ENCODE assay signal across 8 mouse cellular contexts in the genomic region with DNA sequence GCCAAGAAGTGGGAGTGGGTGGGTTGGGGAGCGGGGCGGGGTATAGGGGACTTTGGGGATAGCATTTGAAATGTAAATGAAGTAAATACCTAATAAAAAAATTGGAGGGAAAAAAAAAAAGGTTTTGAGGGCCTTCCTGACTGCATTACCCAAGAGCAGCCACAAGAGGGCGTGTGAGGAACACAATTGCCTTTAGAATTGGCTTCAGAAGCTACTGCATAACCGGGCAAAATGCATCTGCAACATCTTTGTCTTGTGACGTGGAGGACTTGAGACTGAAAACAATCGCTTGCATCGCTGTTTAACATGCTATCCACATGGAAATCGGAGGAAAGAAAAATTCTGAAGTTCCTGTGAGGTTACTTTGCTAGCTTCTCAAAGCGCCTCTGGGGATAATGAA.
DNase-seq lines count a peak whose midpoint lies in the region; ATAC-seq and TF ChIP-seq lines count a peak whose summit lies in the region.

No protein-coding gene starts in this region.

- no peaks in the 10 kb centered on the region for H3K79me2 ChIP-seq in liver, adult 2 months (ENCODE audit: control insufficient read depth, insufficient read depth, low read length)

- no peak overlapping the region for H3K27ac ChIP-seq in liver, embryonic 12.5 days
- H3K27ac ChIP-seq in forebrain, embryonic 13.5 days: no peak overlapping the region
- no peak overlapping the region for H3K27ac ChIP-seq in liver, adult 2 months (replicated peaks; ENCODE audit: insufficient read depth, low read depth, low read length)

- no peak overlapping the region for H3K9ac ChIP-seq in liver, embryonic 12.5 days
- peak overlapping the region; percentile 48; the same call in 1 of the 2 replicates for H3K9ac ChIP-seq in forebrain, embryonic 13.5 days
- H3K9ac ChIP-seq in liver, adult 2 months (ENCODE audit: low read depth, low read length): no peak overlapping the region

- H3K27me3 ChIP-seq in liver, embryonic 12.5 days (replicated peaks): no peaks in the 10 kb centered on the region
- no peaks in the 10 kb centered on the region for H3K27me3 ChIP-seq in forebrain, embryonic 13.5 days
- H3K27me3 ChIP-seq in liver, adult 2 months (ENCODE audit: control insufficient read depth, insufficient read depth, low read length): no peaks in the 10 kb centered on the region

- H3K36me3 ChIP-seq in liver, embryonic 12.5 days: no peaks in the 10 kb centered on the region
- H3K36me3 ChIP-seq in forebrain, embryonic 13.5 days (ENCODE audit: poor library complexity, severe bottlenecking): no peaks in the 10 kb centered on the region
- H3K36me3 ChIP-seq in liver, adult 2 months (ENCODE audit: control insufficient read depth, insufficient read depth, low read length): no peaks in the 10 kb centered on the region

- 13% methylated on average over 9 of the region's 9 CpGs for WGBS in liver, embryonic 12.5 days (ENCODE audit: insufficient replicate concordance)
- 12% methylated on average over 9 of the region's 9 CpGs for WGBS in forebrain, embryonic 13.5 days
- WGBS in liver, adult 2 months: 15% methylated on average over 9 of the region's 9 CpGs

- no peak overlapping the region for H3K4me2 ChIP-seq in liver, embryonic 12.5 days
- peak overlapping the region; percentile 52 for H3K4me2 ChIP-seq in forebrain, embryonic 13.5 days

- peak; percentile 60 for TF ChIP-seq CTCF in liver, adult 2 months (IDR thresholded peaks at IDR 0.05; ENCODE audit: low read depth, low read length)

- H3K4me1 ChIP-seq in liver, embryonic 12.5 days: no peaks in the 10 kb centered on the region
- H3K4me1 ChIP-seq in forebrain, embryonic 13.5 days: no peaks in the 10 kb centered on the region
- H3K4me1 ChIP-seq in liver, adult 2 months (ENCODE audit: control insufficient read depth, insufficient read depth, low read length): no peaks in the 10 kb centered on the region

- no peaks in the 10 kb centered on the region for H3K9me3 ChIP-seq in liver, embryonic 12.5 days (replicated peaks)
- no peaks in the 10 kb centered on the region for H3K9me3 ChIP-seq in forebrain, embryonic 13.5 days (replicated peaks)

- no peak for TF ChIP-seq POLR2A in liver, adult 2 months (IDR thresholded peaks at IDR 0.05; ENCODE audit: extremely low read depth, insufficient read depth, low read length)

- no peak for ATAC-seq in liver, embryonic 12.5 days
- peak; percentile 90 for ATAC-seq in forebrain, embryonic 13.5 days

- DNase-seq in liver: peak; percentile 40
- DNase-seq in c-Kit-positive CD71-positive TER-119-positive erythroid progenitor cells, embryonic 14.5 days (ENCODE audit: low spot score): peak; percentile 5
- DNase-seq in kidney, postnatal 14 days: peak; percentile 8
- peak; percentile 23 for DNase-seq in liver, adult 2 months (ENCODE audit: extremely low read depth, low read depth, low spot score)
- peak; percentile 77 to 82 for DNase-seq in right cerebral cortex, adult 2 months (ENCODE audit: low spot score in 2 of 2)
- no peak for DNase-seq in spleen, postnatal 14 days (ENCODE audit: low spot score in 2 of 2)

- no peak overlapping the region for H3K4me3 ChIP-seq in liver, embryonic 12.5 days
- H3K4me3 ChIP-seq in forebrain, embryonic 13.5 days: peak overlapping the region; percentile 16
- H3K4me3 ChIP-seq in liver, adult 2 months (ENCODE audit: insufficient read depth, low read depth, low read length): no peak overlapping the region

Comparison
In these comparisons a context has a peak if more than half of its experiments do, and no peak if none do; other contexts are left out.
1. DNase-seq: peak in liver (single experiment), c-Kit-positive CD71-positive TER-119-positive erythroid progenitor cells, embryonic 14.5 days (single experiment), kidney, postnatal 14 days (single experiment), liver, adult 2 months (single experiment) and right cerebral cortex, adult 2 months (2 of 2); none in spleen, postnatal 14 days (0 of 2).